Mouse (Mus musculus): ENCODE results near the gene Reep6. TPM values are rescaled to one million over a fixed set of nuclear protein-coding genes. Genes with fewer than 3 reads are reported as not detected.
A peak's percentile ranks its signal among the peaks of the same experiment; 100 is the strongest.
"Not testable (repeated sequence)": the region's sequence is repeated elsewhere in the genome, so short reads cannot be mapped to it uniquely, and the experiment has no call there.

The Reep6 gene
- total RNA-seq, 2 experiments from 2014 or later, result 2.7 to 4.1 TPM

GRCm38 (mm10) chr10:80324120-80325037, 5.4 kb upstream of the Reep6 start:
- no peak for DNase-seq (ENCODE audit: low spot score in 2 of 2)

- no peak for DNase-seq (ENCODE audit: low spot score in 2 of 2)
Measured at GRCm38 (mm10) chr10:80325045-80325444, 4.7 kb upstream of the Reep6 start.

- DNase-seq (ENCODE audit: low spot score in 2 of 2), result no peak
Measured at GRCm38 (mm10) chr10:80330084-80330483, 331 bp downstream of the Reep6 start.

GRCm38 (mm10) chr10:80330888-80331287, 1.1 kb downstream of the Reep6 start:
- no peak for DNase-seq (ENCODE audit: low spot score in 2 of 2)

GRCm38 (mm10) chr10:80331636-80332524, 2.1 kb downstream of the Reep6 start:
- no peak for DNase-seq (ENCODE audit: low spot score in 2 of 2)

- DNase-seq (ENCODE audit: low spot score in 2 of 2), result no peak
Measured at GRCm38 (mm10) chr10:80332525-80332989, 2.8 kb downstream of the Reep6 start.

GRCm38 (mm10) chr10:80336263-80336662, 6.5 kb downstream of the Reep6 start:
- DNase-seq (ENCODE audit: low spot score in 2 of 2), result no peak

GRCm38 (mm10) chr10:80339941-80340750, 10.4 kb downstream of the Reep6 start:
- DNase-seq (ENCODE audit: low spot score in 2 of 2), result peak; percentile 71 to 82

- no peak for DNase-seq (ENCODE audit: low spot score in 2 of 2)
Measured at GRCm38 (mm10) chr10:80341026-80341425, 11.3 kb downstream of the Reep6 start.

- no peak for DNase-seq (ENCODE audit: low spot score in 2 of 2)
Measured at GRCm38 (mm10) chr10:80341491-80342304, 11.9 kb downstream of the Reep6 start.

- no peak for DNase-seq (ENCODE audit: low spot score in 2 of 2)
Measured at GRCm38 (mm10) chr10:80342305-80342748, 12.6 kb downstream of the Reep6 start.

- no peak for DNase-seq (ENCODE audit: low spot score in 2 of 2)
Measured at GRCm38 (mm10) chr10:80342749-80343424, 13.1 kb downstream of the Reep6 start.

- no peak for DNase-seq (ENCODE audit: low spot score in 2 of 2)
Measured at GRCm38 (mm10) chr10:80343425-80343895, 13.7 kb downstream of the Reep6 start.

GRCm38 (mm10) chr10:80344131-80344661, 14.4 kb downstream of the Reep6 start:
- DNase-seq (ENCODE audit: low spot score in 2 of 2), result no peak

GRCm38 (mm10) chr10:80345122-80345521, 15.4 kb downstream of the Reep6 start:
- no peak for DNase-seq (ENCODE audit: low spot score in 2 of 2)

GRCm38 (mm10) chr10:80345929-80346328, 16.2 kb downstream of the Reep6 start:
- DNase-seq (ENCODE audit: low spot score in 2 of 2), result not testable (repeated sequence)

GRCm38 (mm10) chr10:80347514-80347967, 17.8 kb downstream of the Reep6 start:
- DNase-seq (ENCODE audit: low spot score in 2 of 2), result no peak

GRCm38 (mm10) chr10:80348244-80348781, 18.6 kb downstream of the Reep6 start, which contains the start of gene Adamtsl5:
TSS of gene Adamtsl5 (minus strand) at chr10:80348412.
- peak; percentile 65 to 72 for DNase-seq (ENCODE audit: low spot score in 2 of 2)

Measured in gastrocnemius, postnatal 4 days (tissue).